Mouse (Mus musculus) Patski (cell line): ENCODE measurements around the gene Rab3b. TPM values are rescaled to one million over a fixed set of nuclear protein-coding genes. Genes with fewer than 3 reads are reported as not detected.
"Not testable (repeated sequence)": the region's sequence is repeated elsewhere in the genome, so short reads cannot be mapped to it uniquely, and the experiment has no call there.

Experiments
- ATAC-seq: fragments of 100-300 bp; one replicate; pipeline ENCODE4 v1.8.0; 2021
- CTCF ChIA-PET: fragments of 350-600 bp; sonication (Branson Sonifier 250); formaldehyde crosslinking; loops from one replicate; lab custom pipeline; 2022; ENCODE audit warnings: inconsistent platforms; lab: Charles Lee
- POLR2A ChIA-PET: fragments of 350-600 bp; sonication (Branson Sonifier 250); formaldehyde crosslinking; loops from one replicate; lab custom pipeline; 2022; ENCODE audit warnings: antibody characterized with exemption, inconsistent platforms; lab: Charles Lee
- DNase-seq: peaks from one replicate; pipeline ENCODE4 v3.0.0-alpha.2; 2011; ENCODE audit warnings: low read depth, low spot score
- H3K27me3 ChIP-seq: fragments of 371-371 bp; one replicate; pipeline ENCODE4 v1.5.1; 2021
- CTCF ChIP-seq: fragments of 100-300 bp; IDR thresholded peaks from one replicate; pipeline ENCODE4 v1.5.1; 2021
- in situ Hi-C: fragments of 300-500 bp; cut with MboI; formaldehyde crosslinking; loops from 3 replicates; pipeline ENCODE4 v1.11.1; 2018; ENCODE audit warnings: low pct_unique_long_range_greater_than_20kb, mixed read lengths
- polyA plus RNA-seq: library from polyadenylated mRNA; unstranded; gene quantifications from one replicate; pipeline ENCODE4 v1.2.3, GENCODE M21; 2021

Rab3b gene
- polyA plus RNA-seq, 1 experiment from 2014 or later = 0.13 TPM

DNA sequence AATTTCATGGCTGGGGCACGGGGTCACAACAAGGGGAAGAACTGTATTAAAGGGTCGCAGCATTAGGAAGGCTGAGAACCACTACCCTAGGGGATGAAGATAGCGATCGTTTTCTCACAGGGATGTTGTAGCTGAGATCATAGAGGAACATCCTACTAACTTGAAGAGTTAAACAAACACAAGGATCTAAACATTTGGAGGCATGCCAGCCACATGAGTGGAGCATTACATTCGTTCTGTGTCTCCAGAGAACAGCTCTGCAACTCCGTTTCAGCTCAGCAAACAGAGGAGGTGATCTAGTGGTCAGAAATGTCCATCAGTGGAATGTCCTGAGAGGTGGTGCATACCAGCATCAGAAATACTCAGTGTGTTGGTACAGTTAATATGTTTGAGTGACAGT lies 35.5 kb downstream of the Rab3b start:
- TF ChIP-seq CTCF = no peak
- ATAC-seq (no peak), DNase-seq (no peak)
- no peaks in the 10 kb centered on the region for H3K27me3 ChIP-seq
- in situ Hi-C loops = no loop called here
- ChIA-PET POLR2A (no interaction called here), CTCF (no interaction called here)

DNA sequence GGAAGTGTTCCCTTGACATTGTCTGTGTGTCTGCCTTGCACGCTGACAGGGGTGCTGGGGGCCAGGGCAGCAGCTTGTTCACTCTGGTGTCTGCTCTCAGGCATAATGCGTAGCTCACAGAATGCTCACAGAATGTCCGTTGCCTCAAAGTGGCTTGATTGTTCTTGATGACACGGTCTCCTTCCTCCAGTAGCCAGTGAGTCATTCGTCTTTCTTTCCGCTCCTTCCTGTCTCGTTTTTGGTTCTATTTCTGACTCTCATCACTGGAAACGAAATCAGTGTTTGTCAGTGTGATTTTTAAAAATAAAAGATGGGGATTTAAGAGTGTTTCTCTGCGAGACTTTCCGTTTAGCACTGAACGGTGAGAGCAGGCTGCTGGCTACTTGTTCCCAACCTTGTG lies 36.2 kb downstream of the Rab3b start:
- ChIA-PET POLR2A (no interaction called here), CTCF (no interaction called here)
- ATAC-seq (no peak), DNase-seq (no peak)
- no peaks in the 10 kb centered on the region for H3K27me3 ChIP-seq
- in situ Hi-C loops = no loop called here
- TF ChIP-seq CTCF = no peak

DNA sequence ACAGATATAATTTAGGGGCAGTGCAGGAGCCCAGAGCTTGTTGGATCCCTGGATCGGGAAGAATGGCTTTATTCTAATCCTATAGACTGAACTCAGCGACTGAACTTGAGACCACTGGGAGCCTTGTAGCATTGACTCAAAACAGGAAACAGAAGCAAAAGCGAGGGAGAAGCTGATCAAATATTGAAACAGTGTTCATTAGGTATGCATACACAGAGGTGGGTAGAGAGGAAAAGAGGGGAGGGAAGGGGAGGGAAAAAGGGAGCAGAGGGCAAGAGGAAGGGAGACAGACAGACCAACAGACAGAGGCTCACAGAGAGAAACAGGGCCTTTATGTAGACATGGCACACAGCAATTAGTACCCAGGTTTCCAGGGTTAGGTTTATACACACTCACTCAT lies 38.8 kb downstream of the Rab3b start:
- no peak for TF ChIP-seq CTCF
- H3K27me3 ChIP-seq = no peaks in the 10 kb centered on the region
- in situ Hi-C loops = no loop called here
- ATAC-seq (no peak), DNase-seq (no peak)
- CTCF ChIA-PET = no interaction called here
- POLR2A ChIA-PET = no interaction called here

DNA sequence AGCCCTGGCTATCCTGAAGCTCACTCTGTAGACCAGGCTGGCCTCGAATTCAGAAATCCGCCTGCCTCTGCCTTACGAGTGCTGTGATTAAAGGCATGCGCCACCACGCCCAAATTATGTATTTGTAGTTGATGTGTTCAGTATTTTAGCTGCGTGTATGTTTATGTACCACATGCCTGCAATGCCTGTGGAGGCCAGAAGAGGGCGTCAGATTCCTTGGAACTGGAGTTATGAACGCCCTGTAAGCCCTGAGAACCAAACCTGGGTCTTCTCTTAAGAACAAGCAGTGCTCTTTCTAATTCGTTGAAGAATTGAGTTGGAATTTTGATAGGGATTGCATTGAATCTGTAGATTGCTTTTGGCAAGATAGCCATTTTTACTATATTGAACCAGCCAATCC lies 49.1 kb downstream of the Rab3b start:
- ATAC-seq, DNase-seq, in situ Hi-C loops, CTCF ChIA-PET, H3K27me3 ChIP-seq, POLR2A ChIA-PET: not testable (repeated sequence)
- peak; percentile 16 for TF ChIP-seq CTCF

DNA sequence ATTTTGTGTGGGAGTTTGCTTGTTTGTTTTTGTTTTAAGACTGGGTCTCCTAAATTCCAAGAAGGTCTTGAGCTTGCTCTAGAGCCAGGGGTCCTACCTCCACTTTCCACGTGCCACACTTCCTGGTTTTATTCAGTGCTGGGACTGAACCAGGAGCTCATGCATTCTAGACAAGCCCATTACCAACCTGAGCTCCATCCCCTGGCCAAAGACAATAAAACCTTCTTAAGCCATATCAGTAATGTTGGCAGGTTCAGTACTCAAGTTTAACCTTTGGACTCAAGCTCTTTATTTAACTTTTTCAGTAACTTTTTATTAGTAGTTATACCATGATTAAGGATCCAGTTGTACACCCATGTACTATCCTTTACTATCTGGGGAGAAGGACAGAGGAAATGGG lies 54.3 kb downstream of the Rab3b start:
- no peak for ATAC-seq

DNA sequence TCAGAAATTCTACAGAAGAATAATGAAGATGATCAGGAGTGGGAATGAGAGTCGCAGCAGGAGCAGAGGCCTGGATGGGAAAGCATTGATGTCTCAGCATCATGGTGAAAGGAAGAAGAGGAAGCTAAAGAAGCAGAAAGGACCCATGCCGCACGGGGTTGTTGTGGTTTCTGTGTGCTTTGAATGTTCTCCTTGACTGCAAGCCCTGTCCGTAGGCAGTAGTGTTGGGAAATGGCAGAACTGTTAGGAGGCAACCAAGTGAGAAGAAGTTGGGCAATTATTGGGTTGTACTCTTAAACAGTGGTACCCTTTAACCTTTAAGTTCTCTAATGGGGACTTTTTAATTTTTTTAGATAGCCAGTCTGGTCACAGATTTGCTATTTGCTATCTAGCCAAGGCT lies 56.0 kb downstream of the Rab3b start:
- H3K27me3 ChIP-seq = no peaks in the 10 kb centered on the region
- POLR2A ChIA-PET = no interaction called here
- no peak for DNase-seq

More for the DNA sequence above, 54.3 kb downstream of the Rab3b start:
- in situ Hi-C loops = no loop called here
- no peaks in the 10 kb centered on the region for H3K27me3 ChIP-seq
- ChIA-PET CTCF (interaction anchor here (1.0 to 1.5 kb wide), 2 partner anchors 11 to 25 kb away, joined by 3 to 6 read pairs; no protein-coding TSS in a partner anchor), POLR2A (interaction anchor here (0.6 kb wide), 1 partner anchor 22 kb away, joined by 3 read pairs; no protein-coding TSS in a partner anchor)
- TF ChIP-seq CTCF = no peak
- no peak for DNase-seq

DNA sequence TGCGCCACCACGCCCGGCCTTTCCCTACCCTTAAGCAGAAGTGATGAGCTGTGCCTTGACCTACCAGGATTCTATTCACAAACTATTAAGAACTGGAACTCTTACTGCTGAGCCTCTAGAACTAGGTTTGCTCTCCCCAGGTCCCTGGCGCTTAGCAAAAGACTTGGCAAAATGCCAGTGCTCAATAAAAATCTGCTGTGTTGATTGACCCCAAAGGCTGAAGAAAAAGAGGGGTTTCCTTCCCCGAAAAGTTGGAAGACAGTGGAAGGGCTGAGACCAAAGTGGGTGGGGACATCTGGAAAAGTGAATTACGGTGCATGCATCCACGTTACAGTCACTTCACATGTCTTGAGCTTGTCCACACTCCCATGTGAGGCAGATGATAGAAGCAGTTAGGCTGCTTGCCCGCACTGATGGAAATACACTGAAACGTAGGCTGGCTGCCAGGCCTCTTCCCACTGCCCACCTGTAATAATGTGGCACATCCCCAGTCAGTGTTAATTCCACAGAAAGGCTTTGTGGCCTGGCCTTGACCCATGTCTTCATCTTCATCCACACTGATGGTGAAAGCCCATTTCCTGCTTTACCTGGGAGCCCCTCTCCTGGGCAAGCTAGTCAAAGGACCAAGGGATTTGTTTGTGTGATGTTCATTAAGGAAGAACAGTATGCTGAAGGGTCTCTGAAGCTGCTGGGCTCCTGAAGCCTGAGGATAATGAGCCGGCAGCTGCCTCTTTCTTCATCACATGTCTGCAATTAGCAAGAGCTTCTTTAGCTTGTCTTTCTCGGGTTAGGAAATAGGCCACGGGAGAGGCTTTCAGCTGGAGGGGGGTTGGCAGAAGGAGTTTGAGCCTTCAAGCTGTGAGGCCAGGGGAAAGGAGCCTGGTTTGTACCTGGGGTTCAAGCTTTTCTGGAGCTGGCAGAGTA lies 59.2 kb downstream of the Rab3b start:
- CTCF ChIA-PET = no interaction called here
- in situ Hi-C loops = no loop called here
- DNase-seq (no peak), ATAC-seq (no peak)
- H3K27me3 ChIP-seq = no peaks in the 10 kb centered on the region
- no peak for TF ChIP-seq CTCF
- POLR2A ChIA-PET = no interaction called here

More for the DNA sequence above, 56.0 kb downstream of the Rab3b start:
- ATAC-seq = no peak
- in situ Hi-C loops = no loop called here
- TF ChIP-seq CTCF = no peak
- CTCF ChIA-PET = no interaction called here

DNA sequence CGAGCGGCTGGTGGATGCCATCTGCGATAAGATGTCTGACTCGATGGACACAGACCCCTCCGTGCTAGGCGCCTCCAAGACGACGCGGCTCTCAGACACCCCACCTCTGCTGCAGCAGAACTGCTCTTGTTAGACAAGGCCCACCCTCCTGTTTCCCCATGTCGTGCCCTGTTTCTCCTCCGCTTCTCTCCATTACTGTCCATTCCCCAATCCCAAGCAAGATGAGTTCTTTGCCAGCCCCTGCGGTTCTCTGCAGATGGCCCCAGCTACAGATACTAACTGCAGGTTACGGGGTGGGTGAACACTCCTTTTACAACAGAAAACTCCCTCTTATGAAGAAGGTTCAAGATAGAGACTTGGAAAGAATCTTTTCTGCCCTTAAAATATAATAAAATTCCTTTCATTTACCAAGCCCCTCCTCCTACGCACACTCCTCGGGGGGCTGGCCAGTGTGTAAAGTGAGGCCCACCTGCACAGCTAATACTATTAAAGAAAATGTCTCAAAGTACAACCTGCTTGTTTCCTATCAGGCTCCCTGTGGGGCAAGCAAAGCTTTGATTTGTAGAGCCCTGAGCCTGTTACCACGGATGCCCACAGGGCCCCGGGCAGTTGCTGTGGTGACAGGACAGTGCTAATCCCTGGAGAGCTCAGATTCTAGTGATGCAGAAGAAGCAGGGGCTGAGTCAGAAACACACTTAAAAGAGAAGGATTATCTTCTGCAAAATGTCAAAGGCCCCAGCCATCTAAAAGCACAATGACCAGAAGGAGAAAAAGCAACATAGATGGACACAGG lies 62.0 kb downstream of the Rab3b start:
- TF ChIP-seq CTCF = no peak
- in situ Hi-C loops = no loop called here
- CTCF ChIA-PET = interaction anchor here (1.1 kb wide), 1 partner anchor 63 kb away, joined by 3 read pairs; no protein-coding TSS in a partner anchor
- DNase-seq = peak; percentile 27
- no peaks in the 10 kb centered on the region for H3K27me3 ChIP-seq
- POLR2A ChIA-PET = no interaction called here
- ATAC-seq = no peak

DNA sequence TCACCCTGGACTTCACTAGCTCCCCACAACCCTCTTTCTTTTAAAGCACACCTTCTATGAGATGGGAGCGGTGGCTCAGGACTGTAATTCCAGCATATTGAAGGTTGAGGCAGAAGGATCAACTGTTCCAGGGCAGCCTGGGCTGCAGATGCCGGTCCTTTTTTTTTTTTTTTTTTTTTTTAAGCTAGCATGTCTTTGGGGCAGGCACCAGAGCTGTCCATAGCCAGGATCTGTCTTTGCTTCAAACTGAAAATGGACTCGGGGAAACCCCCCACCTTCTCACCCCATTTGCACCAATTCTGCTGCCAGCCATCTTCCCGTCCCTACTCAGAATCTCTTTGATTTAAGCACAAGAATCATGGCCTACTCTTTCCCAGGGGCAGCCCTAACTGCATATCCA lies 63.3 kb downstream of the Rab3b start:
- POLR2A ChIA-PET = interaction anchor here (0.6 kb wide), 2 partner anchors 190 to 1171 kb away, joined by 3 read pairs; no protein-coding TSS in a partner anchor

DNA sequence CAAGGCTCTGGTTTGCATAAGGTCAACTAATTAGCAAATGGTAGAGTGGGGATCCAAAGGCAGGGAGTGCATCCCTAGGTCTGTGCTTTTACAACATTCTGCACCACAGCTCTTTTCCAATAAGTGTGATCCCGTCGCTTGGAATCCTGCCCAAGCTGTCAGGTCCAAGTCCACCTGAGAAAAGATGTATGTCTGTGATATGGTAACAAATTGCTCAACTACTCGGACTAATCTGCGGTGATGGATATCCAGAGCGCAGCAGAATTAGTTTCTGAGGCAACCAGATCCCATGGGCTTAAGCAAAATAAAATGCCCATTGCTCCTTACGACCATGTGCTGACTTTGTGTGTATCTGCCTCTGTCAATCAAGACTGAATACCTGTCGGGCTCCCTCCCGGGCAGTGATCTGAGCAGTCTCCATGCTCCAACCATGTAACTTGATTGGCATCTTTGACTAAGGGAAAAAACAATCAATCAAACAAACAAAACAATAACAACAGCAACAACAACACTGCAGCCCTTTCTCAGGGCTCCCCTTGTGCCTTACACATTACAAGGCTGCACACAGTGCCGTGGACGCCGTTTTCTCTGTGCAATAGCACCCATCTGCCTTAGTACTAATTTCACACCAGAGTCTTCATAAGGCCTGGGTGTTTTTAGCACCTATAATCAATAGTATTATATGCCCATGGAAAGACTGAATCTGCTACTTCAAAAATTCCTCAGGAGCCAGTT lies 64.3 kb downstream of the Rab3b start:
- CTCF ChIA-PET = no interaction called here

More for the DNA sequence above, 63.3 kb downstream of the Rab3b start:
- DNase-seq = no peak
- CTCF ChIA-PET = no interaction called here
- no peaks in the 10 kb centered on the region for H3K27me3 ChIP-seq
- no peak for ATAC-seq
- in situ Hi-C loops = no loop called here
- no peak for TF ChIP-seq CTCF

More for the DNA sequence above, 64.3 kb downstream of the Rab3b start:
- DNase-seq = no peak
- POLR2A ChIA-PET = no interaction called here
- no peak for ATAC-seq
- in situ Hi-C loops = no loop called here
- TF ChIP-seq CTCF = no peak
- no peaks in the 10 kb centered on the region for H3K27me3 ChIP-seq
